Mouse (Mus musculus) G1E (cell line): Measurements from ENCODE around the gene Cbx6. TPM values are rescaled to one million over a fixed set of nuclear protein-coding genes. Genes with fewer than 3 reads are reported as not detected.

Experiments used
- ATAC-seq: 2 replicates; pipeline ENCODE4 v1.8.0; 2016; ENCODE audit warnings: mild to moderate bottlenecking; ENCODE audit not compliant: insufficient number of reproducible peaks, poor library complexity, low FRiP score, severe bottlenecking; ENCODE audit errors: extremely low read depth
- DNase-seq: peaks from one replicate; pipeline ENCODE4 v3.0.0; 2012; ENCODE audit warnings: low spot score
- H3K27me3 ChIP-seq: 2 replicates; pipeline ENCODE4 v1.6.1; 2012; ENCODE audit warnings: mild to moderate bottlenecking, low read length, inconsistent platforms; ENCODE audit not compliant: insufficient read depth
- H3K36me3 ChIP-seq: replicated peaks from 2 replicates; pipeline ENCODE3; 2012; ENCODE audit warnings: mild to moderate bottlenecking, inconsistent platforms
- H3K4me1 ChIP-seq: 2 replicates; pipeline ENCODE4 v1.6.1; 2012; ENCODE audit warnings: low read depth, low read length, inconsistent platforms, mixed read lengths; ENCODE audit not compliant: insufficient read depth
- H3K4me3 ChIP-seq: 2 replicates; pipeline ENCODE4 v1.5.1; 2012; ENCODE audit warnings: low read depth, mild to moderate bottlenecking, inconsistent platforms, low read length, moderate library complexity, mixed read lengths
- H3K9me3 ChIP-seq: replicated peaks from 2 replicates; pipeline ENCODE4 v1.6.1; 2012; ENCODE audit warnings: inconsistent platforms
- CTCF ChIP-seq: IDR thresholded peaks from 2 replicates; pipeline ENCODE4 v1.5.1; 2012; ENCODE audit warnings: low read depth, low read length, inconsistent platforms, mixed read lengths
- GATA1 ChIP-seq: IDR thresholded peaks from 2 replicates; pipeline ENCODE4 v1.6.1; 2012; ENCODE audit warnings: borderline replicate concordance, low read length, inconsistent platforms, mixed read lengths
- GATA2 ChIP-seq: IDR thresholded peaks from 2 replicates; pipeline ENCODE4 v1.6.1; 2012; ENCODE audit warnings: low read depth, low read length, inconsistent platforms, borderline replicate concordance
- POLR2AphosphoS5 ChIP-seq: IDR thresholded peaks from 2 replicates; pipeline ENCODE4 v1.6.1; 2012; ENCODE audit warnings: low read depth, low read length, inconsistent platforms; ENCODE audit not compliant: insufficient replicate concordance
- TAL1 ChIP-seq: conservative IDR thresholded peaks from 2 replicates; pipeline ENCODE4 v1.6.1; 2012; ENCODE audit warnings: low read depth, low read length, inconsistent platforms, mixed read lengths
- polyA plus RNA-seq: library from polyadenylated mRNA; stranded (reverse); fragments of >175 nt; gene quantifications from 2 replicates; pipeline ENCODE4 v1.2.3, GENCODE M21; 2012
- total RNA-seq, 2 experiments: library from RNA; stranded (forward) in 1 of 2; stranded (reverse) in 1 of 2; fragments of 200-1000 nt in 1 of 2; fragments of >200 nt in 1 of 2; fragmentation: Nextera tagmentation in 1 of 2; gene quantifications; 2 replicates each; pipeline ENCODE4 v1.2.3; 2014 to 2017

The Cbx6 gene
- total and polyA plus RNA-seq, 3 experiments: 1.4 to 6.1 (median 5.9) TPM

DNA sequence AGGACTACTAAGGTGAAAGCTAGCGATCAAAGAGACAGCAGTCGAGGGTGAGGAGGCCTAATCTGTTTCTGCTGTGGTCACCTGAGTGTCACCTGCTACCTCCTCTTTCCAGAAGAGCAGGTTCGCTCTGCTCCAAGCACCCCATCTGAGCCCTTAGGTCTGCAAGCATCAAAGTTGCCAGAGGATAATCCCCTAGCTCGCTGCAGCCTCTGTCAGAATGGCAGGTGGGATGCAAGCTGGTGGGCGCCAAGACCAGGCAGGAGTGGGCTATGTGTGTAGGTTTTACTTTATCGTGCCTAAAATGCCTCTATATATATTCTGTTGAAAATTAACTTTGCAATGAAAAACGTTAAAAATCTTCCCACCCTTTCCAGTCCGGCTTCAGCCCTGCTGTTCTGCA lies 29.2 kb downstream of the Cbx6 start:
- TF ChIP-seq GATA1 (no peak), POLR2AphosphoS5 (no peak), GATA2 (no peak), TAL1 (no peak), CTCF (no peak)
- H3K27me3 ChIP-seq: peaks cover 18% of the 10 kb centered on the region
- ATAC-seq: no peak
- H3K4me1 ChIP-seq: no peaks in the 10 kb centered on the region
- no peaks in the 10 kb centered on the region for H3K36me3 ChIP-seq
- DNase-seq: no peak
- H3K4me3 ChIP-seq: no peak overlapping the region
- H3K9me3 ChIP-seq: peaks cover 9% of the 10 kb centered on the region

DNA sequence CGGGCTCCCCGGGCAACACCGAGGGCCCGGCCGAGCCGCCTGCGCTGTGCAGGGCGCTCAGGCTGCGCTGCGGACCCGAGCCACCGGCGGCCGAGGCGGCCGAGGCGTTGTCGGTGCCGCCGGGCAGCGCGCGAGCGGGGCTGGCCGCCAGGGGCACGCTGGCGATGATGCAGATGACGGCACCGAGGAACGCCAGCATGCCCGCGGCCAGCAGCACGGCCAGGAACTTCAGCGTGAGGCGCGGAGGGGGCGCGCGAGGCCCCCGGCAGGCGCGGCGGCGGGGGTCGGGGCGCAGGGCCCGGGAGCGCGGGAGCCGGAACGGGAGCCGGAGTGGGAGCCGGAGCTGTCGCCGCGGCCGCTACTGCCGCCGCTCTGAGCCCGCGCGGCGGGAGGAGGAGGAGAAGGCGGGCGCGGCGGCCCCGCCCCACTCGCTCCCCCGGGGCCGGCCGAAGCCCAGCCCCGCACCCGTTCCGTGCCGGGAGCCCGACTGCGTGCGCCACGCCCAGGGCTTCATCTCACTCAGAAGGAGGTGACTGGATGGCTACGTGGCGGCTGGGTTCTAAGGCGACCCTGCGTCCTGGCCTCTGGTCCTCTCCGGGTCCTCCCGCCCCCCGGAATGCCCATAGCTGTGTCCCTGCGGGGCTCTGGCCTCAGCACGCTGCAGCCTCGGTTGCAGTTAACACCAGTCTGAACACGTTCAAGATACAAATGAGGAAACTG lies 30.0 kb downstream of the Cbx6 start, which contains the start of gene Nptxr:
Gene Nptxr, minus strand, starts transcription at position 415 of the 720 bp plus-strand sequence.
- H3K27me3 ChIP-seq: peaks cover 15% of the 10 kb centered on the region
- DNase-seq (no peak), ATAC-seq (no peak)
- peaks cover 9% of the 10 kb centered on the region for H3K9me3 ChIP-seq
- no peaks in the 10 kb centered on the region for H3K4me1 ChIP-seq
- H3K4me3 ChIP-seq: no peak within 1 kb of the TSS; the same call in 1 of the 2 replicates
- no peak for TF ChIP-seq TAL1
- TF ChIP-seq GATA1: no peak
- TF ChIP-seq CTCF: no peak
- no peak for TF ChIP-seq GATA2
- TF ChIP-seq POLR2AphosphoS5: no peak
- no peaks in the 10 kb centered on the region for H3K36me3 ChIP-seq

DNA sequence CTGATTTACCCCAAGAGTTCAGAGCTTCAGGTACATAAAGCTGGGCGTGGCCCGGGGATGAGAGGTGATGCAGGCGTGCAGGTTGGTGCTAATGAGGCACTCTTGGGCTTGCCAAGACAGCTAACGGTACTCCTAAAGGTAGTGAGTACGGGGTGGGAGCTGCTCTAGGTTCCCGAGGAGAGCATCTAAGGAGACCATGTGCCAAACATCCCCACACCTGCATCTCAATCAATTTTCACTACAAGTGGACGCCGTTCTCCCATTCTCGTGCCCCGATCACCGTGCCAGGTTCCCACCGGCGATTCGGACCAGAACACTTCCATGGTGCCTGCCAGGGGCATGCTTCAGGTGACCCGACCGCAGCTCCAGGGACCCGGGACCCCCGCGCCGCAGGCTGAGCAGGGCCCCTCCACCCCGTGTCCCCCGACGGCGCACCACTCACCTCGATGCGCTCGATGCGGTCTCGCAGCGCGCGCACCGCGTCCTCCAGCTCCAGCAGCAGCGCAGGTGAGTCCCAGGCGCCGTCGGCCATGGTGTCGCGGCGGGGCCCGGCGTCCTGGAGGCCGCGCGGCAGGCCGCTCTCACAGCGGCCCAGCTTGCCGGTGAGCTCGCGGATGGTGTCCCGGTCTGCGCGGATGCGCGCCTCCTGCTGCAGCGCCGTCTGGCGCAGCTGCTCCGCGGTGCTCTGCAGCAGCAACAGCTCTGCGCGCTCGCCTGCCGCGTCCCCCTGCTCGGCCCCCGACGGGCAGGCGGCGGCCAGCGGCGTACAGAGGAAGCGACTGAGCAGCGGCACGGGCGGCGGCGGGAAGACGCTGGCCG lies 30.7 kb downstream of the Cbx6 start:
- Histone ChIP-seq H3K4me1 (no peaks in the 10 kb centered on the region), H3K9me3 (peaks cover 9% of the 10 kb centered on the region), H3K27me3 (peaks cover 13% of the 10 kb centered on the region), H3K4me3 (no peak overlapping the region; the same call in 1 of the 2 replicates), H3K36me3 (no peaks in the 10 kb centered on the region)
- no peak for DNase-seq
- no peak for ATAC-seq
- TF ChIP-seq GATA2: no peak

DNA sequence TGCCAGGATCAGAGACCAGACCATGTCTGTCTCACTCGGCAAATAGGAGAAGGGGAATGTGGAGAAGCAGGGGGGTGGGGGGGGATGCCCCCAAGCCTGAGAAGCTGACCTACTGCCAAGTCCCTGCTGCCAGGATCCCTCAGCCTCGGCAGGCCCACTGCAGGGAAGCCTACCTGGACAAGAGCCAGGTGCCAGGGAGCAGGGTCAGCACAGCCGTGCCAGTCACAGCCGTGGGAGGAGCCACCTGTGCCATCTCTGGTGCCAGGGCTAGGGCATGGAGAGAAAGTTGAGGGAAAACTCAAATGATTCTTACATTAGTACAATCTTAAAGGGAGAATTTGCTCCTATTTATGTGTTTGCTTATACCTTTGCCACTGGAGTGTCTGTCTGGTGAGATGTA lies 32.2 kb downstream of the Cbx6 start:
- TF ChIP-seq POLR2AphosphoS5: no peak
- TF ChIP-seq CTCF: no peak
- no peak for TF ChIP-seq TAL1
- TF ChIP-seq GATA2: no peak
- no peak for TF ChIP-seq GATA1
- Histone ChIP-seq H3K36me3 (no peaks in the 10 kb centered on the region), H3K4me1 (no peaks in the 10 kb centered on the region), H3K27me3 (peaks cover 12% of the 10 kb centered on the region), H3K9me3 (peaks cover 9% of the 10 kb centered on the region), H3K4me3 (no peak overlapping the region)
- DNase-seq: no peak
- ATAC-seq: no peak

DNA sequence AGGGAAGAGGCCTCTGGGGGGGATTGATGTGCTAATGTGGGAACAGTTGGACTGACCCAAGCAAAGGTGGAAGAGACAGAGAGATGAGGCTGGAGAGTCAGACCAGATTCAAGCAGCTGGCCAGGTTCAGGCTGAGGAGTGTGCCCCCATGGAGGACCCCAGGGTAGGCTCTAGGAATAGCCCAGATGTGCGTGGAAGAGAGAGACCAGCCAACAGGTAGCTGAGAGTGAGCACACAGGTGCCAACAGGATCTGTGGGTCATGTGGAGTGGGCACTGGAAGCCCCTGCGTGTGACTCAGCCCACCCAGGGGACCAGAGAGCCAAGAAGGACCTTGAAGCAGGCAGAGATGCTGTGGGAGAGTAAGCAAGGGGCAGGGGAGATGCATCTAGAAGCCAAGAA lies 32.8 kb downstream of the Cbx6 start:
- Histone ChIP-seq H3K36me3 (no peaks in the 10 kb centered on the region), H3K4me1 (no peaks in the 10 kb centered on the region), H3K4me3 (no peak overlapping the region), H3K9me3 (peaks cover 9% of the 10 kb centered on the region), H3K27me3 (peaks cover 9% of the 10 kb centered on the region; the same call in 1 of the 2 replicates)
- no peak for TF ChIP-seq TAL1
- no peak for TF ChIP-seq POLR2AphosphoS5
- TF ChIP-seq GATA1: no peak
- no peak for TF ChIP-seq CTCF
- no peak for TF ChIP-seq GATA2
- DNase-seq (no peak), ATAC-seq (no peak)

DNA sequence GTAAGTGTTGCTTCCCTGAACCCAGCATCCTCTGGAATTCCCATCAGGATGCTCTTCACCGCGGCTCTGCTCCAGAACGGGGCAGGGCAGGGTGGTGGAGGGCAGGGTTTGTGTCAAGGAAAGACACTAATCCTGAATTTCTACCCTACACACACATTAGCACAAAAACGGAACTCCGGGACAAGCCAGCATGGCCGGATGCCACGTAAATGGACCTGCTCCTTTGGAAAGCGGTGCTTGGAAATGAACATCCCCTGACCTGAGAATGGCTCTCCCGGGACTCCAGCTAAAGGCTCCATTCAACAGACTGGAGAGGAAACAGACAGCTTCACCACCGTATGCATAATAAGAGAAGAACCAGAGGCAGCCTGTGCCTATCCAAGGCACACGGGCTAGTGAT lies 33.8 kb downstream of the Cbx6 start:
- Histone ChIP-seq H3K9me3 (peaks cover 9% of the 10 kb centered on the region), H3K36me3 (no peaks in the 10 kb centered on the region), H3K4me1 (no peaks in the 10 kb centered on the region), H3K27me3 (peaks cover 9% of the 10 kb centered on the region; the same call in 1 of the 2 replicates), H3K4me3 (no peak overlapping the region)
- no peak for ATAC-seq
- DNase-seq: no peak
- TF ChIP-seq GATA1: no peak
- TF ChIP-seq GATA2: no peak
- no peak for TF ChIP-seq TAL1
- no peak for TF ChIP-seq CTCF
- no peak for TF ChIP-seq POLR2AphosphoS5
